Mouse (Mus musculus) gastrocnemius, adult 18-20 months (tissue): Measurements from ENCODE around the gene Stim2. TPM values are rescaled to one million over a fixed set of nuclear protein-coding genes. Genes with fewer than 3 reads are reported as not detected.

ENCODE experiments used
- DNase-seq: peaks from one replicate; pipeline ENCODE4 v3.0.0; 2021; ENCODE audit warnings: low spot score
- total RNA-seq, 2 experiments: library from RNA; stranded (reverse); gene quantifications; 2 replicates each; pipeline ENCODE4 v1.2.3; 2021

Stim2 gene
- total RNA-seq, 2 experiments from 2014 or later: 43.7 to 52.6 TPM

DNA sequence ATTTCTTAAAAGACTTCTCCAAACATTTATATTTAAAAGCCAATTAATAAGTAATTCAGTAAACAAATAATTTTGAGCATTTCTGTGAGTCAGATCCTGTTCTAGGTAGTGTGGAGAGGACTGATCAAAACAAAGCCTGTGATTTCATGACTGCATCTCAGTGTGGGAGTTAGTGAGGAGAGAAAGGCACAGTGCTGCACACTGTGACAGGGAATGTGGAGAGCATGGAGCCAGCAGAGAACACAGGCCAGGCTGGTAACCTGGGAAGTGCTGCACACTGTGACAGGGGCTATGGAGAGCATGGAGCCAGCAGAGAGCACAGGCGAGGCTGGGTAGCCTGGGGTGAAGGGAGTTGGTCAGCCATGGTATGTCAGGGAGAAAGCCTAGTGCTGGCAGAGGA lies 48.1 kb downstream of the Stim2 start:
- no peak for DNase-seq

- no peak for DNase-seq
These were observed 50.9 kb downstream of the Stim2 start for GRCm38 (mm10) chr5:54049145-54049733.

- no peak for DNase-seq
These were observed 51.6 kb downstream of the Stim2 start for GRCm38 (mm10) chr5:54049940-54050339.

DNA sequence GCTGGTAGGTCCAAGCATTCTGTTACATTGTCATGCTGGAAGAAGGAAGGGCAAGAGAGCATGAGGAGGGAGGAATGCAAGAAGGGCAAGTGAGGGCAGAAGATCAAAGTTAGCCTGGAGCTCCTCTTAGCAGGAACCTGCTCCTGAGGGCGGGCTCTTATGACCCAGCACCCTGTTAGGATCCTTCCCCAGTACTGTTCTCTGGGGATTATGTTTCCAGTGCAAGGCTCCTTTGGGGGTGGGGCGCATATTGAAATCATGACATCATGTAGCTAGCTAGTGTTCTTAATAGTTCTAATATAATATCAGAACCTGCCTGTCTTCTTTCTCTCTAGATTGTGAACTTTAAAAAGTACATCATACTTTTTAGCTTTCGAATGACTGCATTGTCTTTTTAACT lies 52.8 kb downstream of the Stim2 start:
- DNase-seq: peak; percentile 38

DNA sequence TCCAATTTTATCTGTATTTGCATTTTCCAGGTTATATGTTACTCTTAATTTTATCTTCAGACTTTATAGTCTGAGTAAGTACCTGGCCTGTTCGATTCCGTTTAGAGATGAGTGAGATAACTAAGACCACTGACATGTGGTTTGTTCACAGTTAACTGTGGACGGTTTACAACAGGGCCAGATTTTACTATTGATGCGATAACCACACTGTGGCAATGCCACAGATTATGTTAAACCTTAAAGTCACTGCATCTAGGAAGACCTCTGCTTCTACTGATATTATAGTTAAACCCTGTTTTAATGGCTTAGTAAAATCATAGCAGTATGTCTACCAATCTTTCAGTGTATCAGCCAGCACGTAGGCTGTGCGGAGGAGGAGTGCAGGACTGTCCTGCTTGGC lies 53.9 kb downstream of the Stim2 start:
- DNase-seq: no peak

DNA sequence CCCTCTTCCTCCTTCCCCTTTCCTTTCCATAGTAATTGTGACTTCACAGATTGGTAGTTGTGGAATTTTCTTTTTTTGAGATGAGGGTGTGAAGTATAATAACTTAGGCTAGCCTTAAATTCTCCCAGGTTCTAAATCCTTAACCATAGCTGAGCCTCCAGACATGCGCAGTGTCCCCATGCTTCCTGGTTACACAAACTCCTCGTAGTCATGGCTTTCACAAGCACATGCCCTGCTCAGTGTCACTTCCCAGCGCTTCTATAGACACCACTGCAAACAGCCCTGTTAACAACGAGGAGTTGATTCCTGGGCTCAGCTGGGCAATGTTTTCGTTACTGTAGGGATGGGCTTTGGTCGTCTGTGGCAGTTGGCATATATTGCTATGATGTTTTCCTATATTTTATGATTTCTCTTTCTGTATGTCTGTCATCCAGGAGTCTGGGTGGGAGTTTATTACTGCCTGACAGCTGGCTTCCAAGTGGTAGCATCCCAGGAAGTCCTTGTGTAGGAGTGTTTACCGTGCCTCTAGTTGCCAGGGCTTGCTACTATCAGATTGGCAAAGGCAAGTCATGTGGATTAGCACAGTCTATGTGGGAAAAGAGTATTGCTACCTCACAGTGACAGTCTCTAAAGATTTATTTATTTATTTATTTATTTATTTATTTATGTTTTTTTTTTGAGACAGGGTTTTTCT lies 55.5 kb downstream of the Stim2 start:
- no peak for DNase-seq

DNA sequence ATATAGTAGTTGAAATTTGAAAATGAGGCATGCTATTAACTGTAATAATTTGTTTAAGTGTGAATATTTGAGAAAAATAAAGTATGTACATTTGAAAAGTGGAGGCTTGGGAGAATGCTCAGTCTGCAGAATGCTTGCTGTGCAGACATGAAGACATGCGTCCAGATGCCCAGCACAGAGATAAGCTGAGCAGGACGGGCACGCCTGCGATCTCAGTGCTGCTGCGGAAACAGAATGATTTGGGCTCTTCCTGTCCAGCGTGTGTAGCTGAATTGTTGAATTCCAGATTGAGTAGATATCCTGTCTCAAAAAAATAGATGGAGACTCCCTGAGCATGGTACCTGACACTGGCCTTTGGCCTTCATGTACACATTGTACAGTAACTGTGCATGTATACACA lies 58.0 kb downstream of the Stim2 start:
- no peak for DNase-seq

GRCm38 (mm10) chr5:54059998-54060397 lies 61.7 kb downstream of the Stim2 start:
- DNase-seq: no peak

- no peak for DNase-seq
These were observed 63.8 kb downstream of the Stim2 start for GRCm38 (mm10) chr5:54062079-54062478.

- DNase-seq: no peak
These were observed 69.3 kb downstream of the Stim2 start for GRCm38 (mm10) chr5:54067591-54067990.

DNA sequence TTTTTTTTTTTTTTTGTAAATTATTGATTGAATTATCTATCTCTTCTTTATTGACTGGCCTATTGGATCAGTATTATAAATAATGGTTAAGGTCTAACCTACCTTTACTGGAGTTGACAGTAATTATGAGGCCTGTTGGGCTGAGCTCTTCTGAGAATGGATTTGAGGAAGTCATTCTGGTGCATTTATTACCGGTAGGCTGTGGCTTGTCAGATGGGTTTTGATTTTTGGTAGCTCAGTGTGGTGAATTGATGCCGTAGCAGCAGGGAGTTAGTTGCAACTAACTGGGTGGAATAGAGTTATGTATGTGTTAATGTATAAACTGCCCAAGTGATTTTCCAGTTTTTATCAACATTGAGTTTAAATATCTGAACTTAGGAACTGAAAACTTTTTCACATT lies 72.2 kb downstream of the Stim2 start:
- DNase-seq: no peak

DNA sequence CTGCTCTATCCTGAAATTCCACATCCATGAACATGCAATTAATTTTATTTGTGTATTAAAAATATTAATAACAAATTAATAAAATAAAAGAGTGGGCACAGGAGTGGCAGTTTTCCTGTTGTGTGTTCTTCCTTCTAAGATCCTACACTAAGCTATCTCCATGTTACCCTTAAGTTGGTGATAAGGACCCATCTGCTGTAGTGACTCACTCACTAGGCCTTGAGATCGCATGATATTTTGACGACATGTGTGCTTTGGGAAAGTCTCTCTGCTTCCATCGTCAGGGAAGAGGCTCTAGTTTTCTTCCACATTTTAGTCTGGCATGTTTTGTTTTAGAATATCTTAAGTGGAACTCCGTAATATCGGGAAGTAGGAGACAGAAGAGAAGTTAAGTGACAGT lies 73.0 kb downstream of the Stim2 start:
- DNase-seq: no peak

GRCm38 (mm10) chr5:54071705-54072104 lies 73.4 kb downstream of the Stim2 start:
- DNase-seq: no peak

DNA sequence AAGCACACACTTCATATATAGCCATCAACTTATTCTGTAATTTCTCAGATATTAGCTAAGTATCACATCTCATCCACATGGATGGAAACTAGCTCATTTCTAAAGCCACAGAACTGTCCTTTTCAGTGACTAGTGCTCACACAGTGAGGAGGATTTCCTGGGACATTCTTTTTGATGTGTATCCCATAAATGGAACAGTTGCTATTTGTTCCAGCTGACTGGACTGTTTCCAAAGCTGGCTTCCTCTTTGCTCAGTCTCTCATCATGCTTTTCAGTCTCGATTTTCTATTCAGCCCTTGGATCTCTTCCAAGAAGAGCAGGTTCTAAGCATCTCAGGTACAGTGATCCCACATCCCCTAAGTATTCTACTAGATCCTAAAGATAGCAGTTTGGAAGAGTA lies 75.0 kb downstream of the Stim2 start:
- DNase-seq: peak; percentile 43

DNA sequence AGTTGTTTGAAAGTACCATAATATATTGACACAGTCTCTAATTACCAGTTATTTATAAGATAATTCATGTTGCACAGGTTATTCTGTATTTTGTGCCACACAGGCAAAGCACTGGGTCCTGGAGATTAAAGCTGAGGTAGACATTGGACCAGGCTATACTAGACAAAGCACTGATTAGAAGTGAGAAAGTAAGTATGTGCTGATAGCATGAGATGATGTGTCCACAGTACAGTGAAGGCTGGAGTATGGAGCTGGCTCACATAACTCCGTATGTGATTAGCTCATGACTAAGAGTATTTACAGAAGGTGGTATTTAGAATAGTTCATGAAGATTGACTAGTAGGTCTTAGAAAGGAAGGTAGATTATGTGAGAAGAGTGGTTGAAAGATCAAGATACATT lies 81.7 kb downstream of the Stim2 start:
- DNase-seq: no peak

DNA sequence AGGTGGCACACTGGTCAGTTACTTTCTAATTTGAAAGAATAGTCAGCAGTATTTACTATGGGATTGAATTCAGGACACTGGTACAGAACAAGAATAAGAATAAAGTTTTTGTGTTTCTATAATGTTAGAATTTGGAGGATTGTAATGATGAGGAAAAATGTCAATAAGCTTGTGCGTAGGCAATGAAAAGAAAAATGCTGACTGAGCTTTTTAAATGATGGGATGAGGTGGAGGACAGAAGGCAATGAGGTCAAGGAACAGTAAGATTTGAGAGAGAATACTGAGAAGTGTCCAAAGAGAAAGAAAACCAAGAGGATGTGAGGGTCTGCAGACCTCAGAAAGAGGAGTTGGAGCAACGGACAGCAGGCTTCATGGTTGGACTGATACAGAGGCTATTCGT lies 89.6 kb downstream of the Stim2 start:
- no peak for DNase-seq

- no peak for DNase-seq
These were observed 99.9 kb downstream of the Stim2 start for GRCm38 (mm10) chr5:54098219-54098618.

DNA sequence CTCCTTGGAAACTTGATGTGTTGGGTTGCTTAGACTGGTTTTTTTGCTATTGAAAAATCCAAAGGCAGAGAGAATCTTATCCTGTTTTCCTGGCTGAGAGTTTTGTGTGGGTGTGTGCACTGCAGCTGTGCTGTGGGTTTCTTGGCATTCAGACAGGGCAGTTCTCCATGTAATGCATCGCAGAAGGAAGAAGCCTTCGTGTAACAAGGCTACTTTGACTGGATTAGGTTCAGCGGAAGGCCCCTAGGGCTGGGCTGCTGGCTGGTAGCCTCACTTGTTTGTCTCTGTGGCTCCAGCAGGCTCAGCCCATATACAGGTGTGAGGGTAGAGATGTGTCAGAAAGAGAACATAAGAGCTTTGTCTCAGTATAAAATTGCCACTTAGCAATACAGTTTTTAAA lies 102.6 kb downstream of the Stim2 start:
- peak; percentile 51 for DNase-seq

DNA sequence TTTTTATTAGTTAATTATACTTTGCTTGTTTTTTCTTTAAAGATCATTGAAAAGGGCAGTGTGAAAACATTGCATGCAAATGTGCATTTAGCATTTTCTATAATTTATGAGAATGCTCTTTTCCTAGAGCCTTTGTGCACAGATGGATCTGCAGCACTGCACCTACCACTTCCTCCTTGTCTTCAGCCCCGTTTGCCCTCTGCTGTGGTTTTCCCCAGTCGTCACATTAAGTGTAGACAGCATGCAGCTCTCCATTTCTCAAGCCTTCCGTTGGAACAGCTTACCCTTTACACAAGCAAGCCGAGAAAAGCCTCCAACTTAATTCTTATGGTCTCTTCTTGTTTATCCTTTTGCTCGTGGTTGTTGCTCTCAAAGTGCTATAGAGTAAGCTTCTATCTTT lies 103.0 kb downstream of the Stim2 start:
- DNase-seq: no peak

DNA sequence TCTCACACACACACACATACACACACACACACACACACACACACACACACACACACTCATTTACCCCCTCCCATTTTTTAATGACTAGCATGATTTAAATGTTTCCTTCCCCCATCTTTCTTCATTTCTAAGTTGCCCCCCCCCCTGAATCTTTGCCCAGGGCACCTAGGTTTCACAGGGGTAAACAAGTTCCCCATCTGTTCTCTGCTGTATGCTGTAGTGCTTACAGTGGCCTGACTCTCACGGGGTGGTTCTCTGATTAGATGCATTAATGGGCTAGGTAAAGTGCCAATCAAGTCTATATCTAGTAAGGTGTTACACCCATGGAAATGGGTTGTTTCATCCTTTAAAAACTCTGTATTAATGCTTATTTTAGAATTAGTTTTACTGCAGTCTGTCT lies 103.7 kb downstream of the Stim2 start:
- no peak for DNase-seq

DNA sequence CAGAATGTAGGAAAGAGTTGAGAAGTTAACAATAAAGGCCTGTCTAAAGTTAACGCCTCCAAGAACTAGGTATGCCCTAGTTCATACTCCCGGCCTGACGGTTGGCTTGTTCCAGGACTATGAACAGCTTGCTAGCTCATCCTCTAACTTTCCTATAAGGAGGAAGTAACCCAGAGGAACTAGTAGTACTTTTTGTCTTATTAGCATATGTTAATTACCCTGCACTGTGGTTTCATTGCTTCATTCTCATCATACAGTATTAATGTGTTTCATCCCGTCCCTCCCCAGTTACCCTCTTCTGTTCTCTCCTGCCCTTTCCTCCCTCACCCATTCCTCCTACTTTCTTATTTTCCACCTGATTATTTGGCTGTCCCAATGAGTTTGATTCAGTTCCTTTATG lies 108.4 kb downstream of the Stim2 start:
- DNase-seq: no peak

DNA sequence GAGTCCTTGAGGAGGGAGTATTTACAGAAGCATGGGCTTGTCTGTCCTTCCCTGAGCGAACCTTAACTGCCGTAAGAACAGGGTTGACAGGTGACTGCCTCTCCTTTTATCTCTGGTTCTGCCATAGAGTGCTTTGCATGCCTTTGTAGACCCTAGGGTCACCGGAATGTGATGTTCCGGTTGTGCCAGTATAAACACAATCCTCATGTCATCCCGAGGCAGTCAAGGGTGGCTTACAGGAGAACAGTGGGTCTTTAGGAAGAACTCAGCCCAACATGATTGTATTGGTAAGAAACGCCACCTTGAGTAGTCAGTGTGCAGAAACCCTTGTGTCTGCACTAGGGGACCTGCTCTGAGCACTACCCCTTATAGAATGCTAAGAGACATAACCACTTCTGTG lies 108.8 kb downstream of the Stim2 start:
- DNase-seq: no peak

GRCm38 (mm10) chr5:54109096-54109495 lies 110.8 kb downstream of the Stim2 start:
- DNase-seq: no peak

- no peak for DNase-seq
These were observed 112.5 kb downstream of the Stim2 start for GRCm38 (mm10) chr5:54110789-54111188.
